Mouse (Mus musculus): Measurements from ENCODE around the gene Ovgp1.
A peak's percentile ranks its signal among the peaks of the same experiment; 100 is the strongest.
"Not testable (repeated sequence)": the region's sequence is repeated elsewhere in the genome, so short reads cannot be mapped to it uniquely, and the experiment has no call there.

Ovgp1 gene

GRCm38 (mm10) chr3:105973411-105973810, at the start of gene Ovgp1:
TSS of gene Ovgp1 (plus strand) at chr3:105973711.
- no peak for DNase-seq

GRCm38 (mm10) chr3:105924616-105925015, 48.9 kb upstream of the Ovgp1 start:
- no peak for DNase-seq

GRCm38 (mm10) chr3:105927561-105928194, 45.8 kb upstream of the Ovgp1 start:
- peak; percentile 19 for DNase-seq

- DNase-seq: no peak
These were observed 45.3 kb upstream of the Ovgp1 start for GRCm38 (mm10) chr3:105928195-105928569.

GRCm38 (mm10) chr3:105928781-105929180, 44.7 kb upstream of the Ovgp1 start:
- no peak for DNase-seq

- DNase-seq: no peak
These were observed 43.7 kb upstream of the Ovgp1 start for GRCm38 (mm10) chr3:105929821-105930220.

- no peak for DNase-seq
These were observed 42.4 kb upstream of the Ovgp1 start for GRCm38 (mm10) chr3:105931095-105931494.

- DNase-seq: no peak
These were observed 41.1 kb upstream of the Ovgp1 start, which contains the start of gene I830077J02Rik for GRCm38 (mm10) chr3:105932240-105933071. TSS of gene I830077J02Rik (minus strand) at chr3:105932664.

GRCm38 (mm10) chr3:105933926-105934325, 39.6 kb upstream of the Ovgp1 start:
- DNase-seq: no peak

GRCm38 (mm10) chr3:105935033-105935432, 38.5 kb upstream of the Ovgp1 start:
- DNase-seq: peak; percentile 46

- DNase-seq: no peak
These were observed 37.4 kb upstream of the Ovgp1 start for GRCm38 (mm10) chr3:105936111-105936510.

GRCm38 (mm10) chr3:105951348-105951747, 22.2 kb upstream of the Ovgp1 start:
- DNase-seq: no peak

GRCm38 (mm10) chr3:105957235-105957634, 16.3 kb upstream of the Ovgp1 start:
- DNase-seq: no peak

- DNase-seq: no peak
These were observed 15.3 kb upstream of the Ovgp1 start for GRCm38 (mm10) chr3:105958204-105958603.

GRCm38 (mm10) chr3:105958974-105959580, 14.4 kb upstream of the Ovgp1 start, which contains the start of gene Wdr77:
TSS of gene Wdr77 (plus strand) at chr3:105959369.
- DNase-seq: peak; percentile 95

- no peak for DNase-seq
These were observed 13.9 kb upstream of the Ovgp1 start for GRCm38 (mm10) chr3:105959585-105959984.

- no peak for DNase-seq
These were observed 13.5 kb upstream of the Ovgp1 start, which contains the start of gene Atp5f1 for GRCm38 (mm10) chr3:105959999-105960398. TSS of gene Atp5f1 (minus strand) at chr3:105960099.

GRCm38 (mm10) chr3:105960700-105961099, 12.8 kb upstream of the Ovgp1 start:
- peak; percentile 7 for DNase-seq

GRCm38 (mm10) chr3:105971831-105972446, 1.6 kb upstream of the Ovgp1 start:
- DNase-seq: no peak

- DNase-seq: no peak
These were observed 663 bp downstream of the Ovgp1 start for GRCm38 (mm10) chr3:105974174-105974573.

- DNase-seq: not testable (repeated sequence)
These were observed 16.1 kb downstream of the Ovgp1 start for GRCm38 (mm10) chr3:105989611-105990010.

GRCm38 (mm10) chr3:105991653-105992283, 18.3 kb downstream of the Ovgp1 start:
- DNase-seq: no peak

- DNase-seq: no peak
These were observed 21.2 kb downstream of the Ovgp1 start for GRCm38 (mm10) chr3:105994730-105995129.

Measured in kidney, adult 11 months (tissue).